Mouse (Mus musculus): ENCODE data around the gene Dok3.

- no peak for TF ChIP-seq CTCF (IDR thresholded peaks at IDR 0.05; ENCODE audit: control insufficient read depth, insufficient read depth, low read length)
- TF ChIP-seq POLR2A (IDR thresholded peaks at IDR 0.05; ENCODE audit: borderline replicate concordance, control insufficient read depth, low read depth, low read length), result no peak
Measured at GRCm38 (mm10) chr13:55495702-55496101, 33.4 kb downstream of the Dok3 start.

Data from bone marrow, adult 2 months (tissue).